Mouse (Mus musculus) bone marrow macrophage, adult 2 months (primary cell): ENCODE data around the gene Filip1.

ENCODE experiments used
- CTCF ChIP-seq: IDR thresholded peaks from 2 replicates; pipeline ENCODE4 v1.5.1; 2012; ENCODE audit warnings: low read depth, mild to moderate bottlenecking, low read length, moderate library complexity
- POLR2A ChIP-seq: IDR thresholded peaks from 2 replicates; pipeline ENCODE4 v1.6.1; 2012; ENCODE audit warnings: mild to moderate bottlenecking, low read depth, low read length, borderline replicate concordance

DNA sequence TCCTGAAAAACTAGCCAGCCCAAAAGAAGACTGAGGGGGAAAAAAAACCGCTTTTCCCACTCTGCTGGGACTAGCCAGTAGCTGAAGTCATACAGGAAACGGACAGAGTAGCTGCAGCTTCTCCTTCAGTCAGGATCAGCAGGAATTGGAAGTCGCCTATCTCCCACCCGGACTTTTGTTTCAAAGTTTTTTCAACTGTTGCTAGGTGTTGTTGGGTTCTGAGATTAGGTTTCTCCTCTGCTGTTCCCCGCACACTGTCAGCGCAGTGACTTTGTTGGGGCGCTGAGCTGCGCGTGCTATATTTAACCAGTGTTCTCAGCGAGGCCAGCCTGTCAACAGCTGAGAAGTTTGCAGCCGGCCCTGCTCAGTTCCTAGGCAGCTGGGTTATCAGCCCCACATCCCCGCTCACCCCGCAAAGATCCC is 35.1 kb downstream of the Filip1 start:
- TF ChIP-seq POLR2A, result no peak
- no peak for TF ChIP-seq CTCF
